In the genomic region with DNA sequence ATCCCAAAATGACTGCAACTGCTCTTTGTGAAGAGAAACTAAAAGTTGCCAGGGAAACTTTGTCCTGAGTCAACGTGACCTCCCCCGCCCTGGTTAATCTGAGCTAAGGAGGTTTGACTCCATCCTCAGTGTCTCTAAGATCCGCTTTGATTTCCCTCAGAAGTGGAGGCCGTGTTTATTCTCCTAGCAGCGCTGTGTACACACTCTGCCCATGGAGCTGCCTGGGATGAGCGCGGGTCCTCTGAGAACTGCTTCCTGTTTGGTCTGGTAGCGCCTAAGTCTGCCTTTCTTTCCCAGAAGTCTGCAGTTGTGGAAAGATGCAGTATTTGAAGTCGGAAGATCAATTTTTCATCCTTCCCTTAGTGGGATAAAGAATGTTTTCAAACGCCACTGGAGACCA, we compare ENCODE assay signal across 24 mouse cellular contexts.
DNase-seq lines count a peak whose midpoint lies in the region; ATAC-seq and TF ChIP-seq lines count a peak whose summit lies in the region.
"Had no signal": no experiment of that assay in that cellular context is flagged by ENCODE, and none has a peak within 500 bp of the region (broad histone marks: within the 10 kb centered on the region; RNA-seq: fewer than 3 reads in every experiment).

No protein-coding gene starts in this region.

- no peak for TF ChIP-seq EP300 in lung, postnatal 0 days (IDR thresholded peaks at IDR 0.05)

- ATAC-seq in heart, embryonic 13.5 days (ENCODE audit: extremely low read depth, insufficient number of reproducible peaks, low FRiP score, low TSS enrichment): no peak
- no peak for ATAC-seq in midbrain, embryonic 14.5 days (ENCODE audit: low FRiP score, low TSS enrichment)
- ATAC-seq in midbrain, embryonic 13.5 days: no peak
- peak; percentile 78 for ATAC-seq in lung, postnatal 0 days
- ATAC-seq in liver, embryonic 11.5 days (replicated peaks; ENCODE audit: low FRiP score): no peak
- ATAC-seq: CD4-positive, CD25-positive, alpha-beta regulatory T cell, adult 4 months; liver, postnatal 0 days; Patski had no signal

- H3K9me3 ChIP-seq in heart, embryonic 13.5 days: no peaks in the 10 kb centered on the region
- H3K9me3 ChIP-seq in midbrain, embryonic 14.5 days (ENCODE audit: control insufficient read depth, low read length): no peaks in the 10 kb centered on the region
- H3K9me3 ChIP-seq in midbrain, embryonic 13.5 days: no peaks in the 10 kb centered on the region
- no peaks in the 10 kb centered on the region for H3K9me3 ChIP-seq in lung, postnatal 0 days (ENCODE audit: low read length)
- no peaks in the 10 kb centered on the region for H3K9me3 ChIP-seq in liver, embryonic 11.5 days (ENCODE audit: control insufficient read depth, low read length)
- H3K9me3 ChIP-seq: heart, embryonic 12.5 days; hindbrain, embryonic 15.5 days had no signal

- no peak for TF ChIP-seq CTCF in lung, postnatal 0 days (IDR thresholded peaks at IDR 0.05)

- DNase-seq in heart, adult 11 months: no peak
- DNase-seq in midbrain, embryonic 14.5 days: peak; percentile 19
- DNase-seq in lung, postnatal 0 days (ENCODE audit: low spot score): peak; percentile 38
- peak; percentile 25 for DNase-seq in yolk sac, embryonic 10.5 days (ENCODE audit: low spot score)
- no peak for DNase-seq in right cerebral cortex, postnatal 10 days (ENCODE audit: low spot score in 2 of 2)
- no peak for DNase-seq in liver, embryonic 11.5 days (ENCODE audit: low spot score)
- DNase-seq: adrenal gland, postnatal 14 days; cerebellum, adult 11 months; cerebellum, postnatal 10 days; gastrocnemius, adult 2 months; heart, postnatal 36 days; kidney, adult 18-20 months; kidney, postnatal 10 days; left cerebral cortex, postnatal 4 days; liver; liver, postnatal 0 days; retina, postnatal 1 day; thymus, postnatal 36 days had no signal

- WGBS in heart, embryonic 13.5 days: 41% methylated on average over 10 of the region's 10 CpGs
- 47% methylated on average over 10 of the region's 10 CpGs for WGBS in midbrain, embryonic 14.5 days
- 42% methylated on average over 10 of the region's 10 CpGs for whole genome bisulfite sequencing in midbrain, embryonic 13.5 days
- 18% methylated on average over 10 of the region's 10 CpGs for WGBS in lung, postnatal 0 days
- WGBS in liver, embryonic 11.5 days: 45% methylated on average over 10 of the region's 10 CpGs

- no peaks in the 10 kb centered on the region for H3K36me3 ChIP-seq in heart, embryonic 13.5 days
- H3K36me3 ChIP-seq in midbrain, embryonic 14.5 days (ENCODE audit: control insufficient read depth, insufficient read depth, low read length): no peaks in the 10 kb centered on the region
- H3K36me3 ChIP-seq in midbrain, embryonic 13.5 days: no peaks in the 10 kb centered on the region
- no peaks in the 10 kb centered on the region for H3K36me3 ChIP-seq in lung, postnatal 0 days (ENCODE audit: insufficient read depth, low read length)
- H3K36me3 ChIP-seq in liver, embryonic 11.5 days (ENCODE audit: control insufficient read depth, insufficient read depth, low read length): no peaks in the 10 kb centered on the region
- H3K36me3 ChIP-seq: heart, embryonic 12.5 days; hindbrain, embryonic 15.5 days had no signal

- no peaks in the 10 kb centered on the region for H3K27me3 ChIP-seq in heart, embryonic 13.5 days (replicated peaks)
- H3K27me3 ChIP-seq in midbrain, embryonic 14.5 days (ENCODE audit: control insufficient read depth, insufficient read depth, low read length): no peaks in the 10 kb centered on the region
- H3K27me3 ChIP-seq in midbrain, embryonic 13.5 days: no peaks in the 10 kb centered on the region; the same call in 1 of the 2 replicates
- no peaks in the 10 kb centered on the region for H3K27me3 ChIP-seq in lung, postnatal 0 days (replicated peaks; ENCODE audit: insufficient read depth, low read length)
- H3K27me3 ChIP-seq in liver, embryonic 11.5 days (replicated peaks; ENCODE audit: control insufficient read depth, insufficient read depth, low read length): no peaks in the 10 kb centered on the region
- H3K27me3 ChIP-seq: heart, embryonic 12.5 days; hindbrain, embryonic 15.5 days had no signal

- 0 out of 2 replicates have a peak, but pooled peaks cover 4% of the 10 kb centered on the region for H3K4me1 ChIP-seq in heart, embryonic 13.5 days
- no peaks in the 10 kb centered on the region; the same call in 1 of the 2 replicates for H3K4me1 ChIP-seq in midbrain, embryonic 14.5 days (ENCODE audit: control insufficient read depth, insufficient read depth, low read length)
- H3K4me1 ChIP-seq in midbrain, embryonic 13.5 days (replicated peaks): 0 out of 2 replicates have a peak, but pooled peaks cover 3% of the 10 kb centered on the region
- H3K4me1 ChIP-seq in lung, postnatal 0 days (ENCODE audit: insufficient read depth, low read depth, low read length): no peaks in the 10 kb centered on the region
- H3K4me1 ChIP-seq in liver, embryonic 11.5 days (replicated peaks; ENCODE audit: control insufficient read depth, insufficient read depth, low read length): no peaks in the 10 kb centered on the region

- H3K9ac ChIP-seq in heart, embryonic 13.5 days: no peak overlapping the region
- no peak overlapping the region for H3K9ac ChIP-seq in midbrain, embryonic 14.5 days (replicated peaks; ENCODE audit: low read length)
- H3K9ac ChIP-seq in midbrain, embryonic 13.5 days (replicated peaks): no peak overlapping the region
- no peak overlapping the region for H3K9ac ChIP-seq in lung, postnatal 0 days (replicated peaks; ENCODE audit: low read depth)
- H3K9ac ChIP-seq in liver, embryonic 11.5 days (ENCODE audit: low read depth, low read length): no peak overlapping the region
- H3K9ac ChIP-seq: heart, embryonic 12.5 days; hindbrain, embryonic 15.5 days; liver, postnatal 0 days had no signal

- peak overlapping the region; percentile 4; the same call in 1 of the 2 replicates for H3K4me2 ChIP-seq in heart, embryonic 13.5 days
- H3K4me2 ChIP-seq in midbrain, embryonic 14.5 days (ENCODE audit: low read length): no peak overlapping the region
- no peak overlapping the region for H3K4me2 ChIP-seq in midbrain, embryonic 13.5 days (replicated peaks)
- no peak overlapping the region for H3K4me2 ChIP-seq in lung, postnatal 0 days (replicated peaks; ENCODE audit: low read depth, low read length)
- H3K4me2 ChIP-seq in liver, embryonic 11.5 days: no peak overlapping the region
- H3K4me2 ChIP-seq: heart, embryonic 12.5 days; hindbrain, embryonic 15.5 days had no signal

- no peak overlapping the region for H3K27ac ChIP-seq in heart, embryonic 13.5 days (replicated peaks)
- no peak overlapping the region for H3K27ac ChIP-seq in midbrain, embryonic 14.5 days (replicated peaks; ENCODE audit: low read depth, low read length)
- no peak overlapping the region for H3K27ac ChIP-seq in midbrain, embryonic 13.5 days
- no peak overlapping the region for H3K27ac ChIP-seq in lung, postnatal 0 days (ENCODE audit: low read length)
- no peak overlapping the region for H3K27ac ChIP-seq in liver, embryonic 11.5 days (ENCODE audit: low read depth, low read length)
- H3K27ac ChIP-seq: gastrocnemius, adult 2 months; hindbrain, embryonic 15.5 days had no signal

- no peak overlapping the region for H3K4me3 ChIP-seq in heart, embryonic 13.5 days
- H3K4me3 ChIP-seq in midbrain, embryonic 14.5 days (replicated peaks; ENCODE audit: low read depth, low read length): no peak overlapping the region
- H3K4me3 ChIP-seq in midbrain, embryonic 13.5 days (replicated peaks): no peak overlapping the region
- H3K4me3 ChIP-seq in lung, postnatal 0 days (ENCODE audit: low read depth, low read length): no peak overlapping the region
- no peak overlapping the region for H3K4me3 ChIP-seq in liver, embryonic 11.5 days (ENCODE audit: low read depth, low read length)
- H3K4me3 ChIP-seq: gastrocnemius, adult 2 months; heart, embryonic 12.5 days; hindbrain, embryonic 15.5 days had no signal

Comparison
In these comparisons a context has a peak if more than half of its experiments do, and no peak if none do; other contexts are left out.
1. DNase-seq: peak in midbrain, embryonic 14.5 days (single experiment), lung, postnatal 0 days (single experiment) and yolk sac, embryonic 10.5 days (single experiment); none in heart, adult 11 months (single experiment), right cerebral cortex, postnatal 10 days (0 of 2) and liver, embryonic 11.5 days (single experiment).